Mouse (Mus musculus): ENCODE results near the gene Ube2d3. TPM values are rescaled to one million over a fixed set of nuclear protein-coding genes. Genes with fewer than 3 reads are reported as not detected.

Ube2d3 gene
- polyA plus RNA-seq, 1 experiment from 2014 or later: 281 TPM

GRCm38 (mm10) chr3:135513800-135514425, 76.0 kb downstream of the Ube2d3 start:
- Histone ChIP-seq H3K27me3 (no peaks in the 10 kb centered on the region), H3K9me3 (replicated peaks) (no peaks in the 10 kb centered on the region), H3K9ac (no peak overlapping the region), H3K4me1 (replicated peaks) (peaks cover 13% of the 10 kb centered on the region), H3K36me3 (no peaks in the 10 kb centered on the region), H3K4me2 (no peak overlapping the region), H3K4me3 (replicated peaks) (no peak overlapping the region), H3K27ac (no peak overlapping the region)
- WGBS (ENCODE audit: insufficient replicate concordance): 66% methylated on average over 14 of the region's 14 CpGs
- ATAC-seq (ENCODE audit: low read depth) (no peak), DNase-seq (no peak)

- Histone ChIP-seq H3K27ac (no peak overlapping the region), H3K4me2 (no peak overlapping the region), H3K9ac (no peak overlapping the region), H3K9me3 (replicated peaks) (no peaks in the 10 kb centered on the region), H3K27me3 (no peaks in the 10 kb centered on the region), H3K36me3 (no peaks in the 10 kb centered on the region), H3K4me3 (replicated peaks) (no peak overlapping the region), H3K4me1 (replicated peaks) (peaks cover 13% of the 10 kb centered on the region)
- ATAC-seq (ENCODE audit: low read depth): no peak
- DNase-seq: no peak
- 52% methylated on average over 5 of the region's 5 CpGs for WGBS (ENCODE audit: insufficient replicate concordance)
Observed at GRCm38 (mm10) chr3:135515246-135515645, 77.3 kb downstream of the Ube2d3 start.

GRCm38 (mm10) chr3:135516891-135517290, 78.9 kb downstream of the Ube2d3 start:
- DNase-seq: no peak
- WGBS (ENCODE audit: insufficient replicate concordance): 18% methylated on average over 6 of the region's 6 CpGs
- H3K9me3 ChIP-seq (replicated peaks): no peaks in the 10 kb centered on the region
- H3K4me3 ChIP-seq (replicated peaks): no peak overlapping the region
- ATAC-seq (ENCODE audit: low read depth): peak; percentile 78
- H3K27ac ChIP-seq: no peak overlapping the region
- H3K4me2 ChIP-seq: 0 out of 2 replicates have a peak overlapping the region, but pooled peaks have one; percentile 10
- peaks cover 13% of the 10 kb centered on the region for H3K4me1 ChIP-seq (replicated peaks)
- H3K9ac ChIP-seq: no peak overlapping the region
- no peaks in the 10 kb centered on the region for H3K27me3 ChIP-seq
- H3K36me3 ChIP-seq: no peaks in the 10 kb centered on the region

Other genes with a start within 250 kb of the Ube2d3 start
- gene Cenpe, start 225.6 kb upstream of the Ube2d3 start, polyA plus RNA-seq (2015; fragmentation: Nextera tagmentation; extraction: Ambion mirVana): 20.7 and 26.1 TPM in 2 replicates
- gene Bdh2, start 156.9 kb upstream of the Ube2d3 start, polyA plus RNA-seq (2015; fragmentation: Nextera tagmentation; extraction: Ambion mirVana): 0.34 and 0.36 TPM in 2 replicates
- 0.25 and 0.51 TPM in 2 replicates for gene Slc9b2, start 130.4 kb upstream of the Ube2d3 start, polyA plus RNA-seq (2015; fragmentation: Nextera tagmentation; extraction: Ambion mirVana)
- gene Slc9b1, start 90.1 kb upstream of the Ube2d3 start, polyA plus RNA-seq (2015; fragmentation: Nextera tagmentation; extraction: Ambion mirVana): not detected in 2 replicates
- 36.4 and 43.9 TPM in 2 replicates for gene Cisd2, start 14.2 kb upstream of the Ube2d3 start, polyA plus RNA-seq (2015; fragmentation: Nextera tagmentation; extraction: Ambion mirVana)
- gene Manba, start 47.5 kb downstream of the Ube2d3 start, polyA plus RNA-seq (2015; fragmentation: Nextera tagmentation; extraction: Ambion mirVana): 4.9 and 6.4 TPM in 2 replicates